Mouse (Mus musculus): ENCODE measurements around the gene Nucb1. TPM values are rescaled to one million over a fixed set of nuclear protein-coding genes. Genes with fewer than 3 reads are reported as not detected.

Nucb1 gene
- polyA plus RNA-seq, 1 experiment from 2014 or later = 101 TPM

- 79% methylated on average over 10 of the region's 10 CpGs for WGBS
Observed at GRCm38 (mm10) chr7:45457204-45458060, 52.8 kb downstream of the Nucb1 start.

GRCm38 (mm10) chr7:45456721-45457203, 53.4 kb downstream of the Nucb1 start:
- Histone ChIP-seq H3K27ac (peak overlapping the region; percentile 32), H3K36me3 (peaks cover 59% of the 10 kb centered on the region), H3K9ac (replicated peaks) (peak overlapping the region; percentile 97), H3K9me3 (no peaks in the 10 kb centered on the region), H3K4me2 (replicated peaks) (peak overlapping the region; percentile 92), H3K27me3 (no peaks in the 10 kb centered on the region), H3K4me1 (replicated peaks) (peaks cover 42% of the 10 kb centered on the region), H3K4me3 (replicated peaks) (peak overlapping the region; percentile 95)
- no peak for ATAC-seq
- 60% methylated on average over 9 of the region's 9 CpGs for WGBS

More at GRCm38 (mm10) chr7:45457204-45458060, 52.8 kb downstream of the Nucb1 start:
- Histone ChIP-seq H3K27ac (peak overlapping the region; percentile 15; the same call in 1 of the 2 replicates), H3K4me2 (replicated peaks) (peak overlapping the region; percentile 92), H3K4me3 (replicated peaks) (peak overlapping the region; percentile 95), H3K4me1 (replicated peaks) (peaks cover 44% of the 10 kb centered on the region), H3K9me3 (no peaks in the 10 kb centered on the region), H3K27me3 (no peaks in the 10 kb centered on the region), H3K36me3 (peaks cover 63% of the 10 kb centered on the region), H3K9ac (replicated peaks) (peak overlapping the region; percentile 97)
- ATAC-seq = no peak

GRCm38 (mm10) chr7:45455932-45456696, 54.1 kb downstream of the Nucb1 start:
- Histone ChIP-seq H3K36me3 (peaks cover 55% of the 10 kb centered on the region), H3K9me3 (no peaks in the 10 kb centered on the region), H3K9ac (replicated peaks) (no peak overlapping the region), H3K4me3 (replicated peaks) (0 out of 2 replicates have a peak overlapping the region, but pooled peaks have one; percentile 95), H3K4me2 (replicated peaks) (peak overlapping the region; percentile 92; the same call in 1 of the 2 replicates), H3K27ac (peak overlapping the region; percentile 32; the same call in 1 of the 2 replicates), H3K4me1 (replicated peaks) (peaks cover 40% of the 10 kb centered on the region), H3K27me3 (no peaks in the 10 kb centered on the region)
- 78% methylated on average over 13 of the region's 13 CpGs for WGBS
- ATAC-seq = no peak

- no peak overlapping the region for H3K9ac ChIP-seq (replicated peaks)
- H3K27me3 ChIP-seq = no peaks in the 10 kb centered on the region
- H3K9me3 ChIP-seq = no peaks in the 10 kb centered on the region
- no peak overlapping the region for H3K4me3 ChIP-seq (replicated peaks)
- peaks cover 58% of the 10 kb centered on the region for H3K36me3 ChIP-seq
- no peak overlapping the region for H3K27ac ChIP-seq
- ATAC-seq = no peak
- H3K4me1 ChIP-seq (replicated peaks) = peaks cover 28% of the 10 kb centered on the region
- WGBS = 92% methylated on average over 15 of the region's 15 CpGs
- no peak overlapping the region for H3K4me2 ChIP-seq (replicated peaks)
Observed at GRCm38 (mm10) chr7:45454971-45455370, 55.2 kb downstream of the Nucb1 start.

- no peaks in the 10 kb centered on the region for H3K27me3 ChIP-seq
- peaks cover 8% of the 10 kb centered on the region for H3K4me1 ChIP-seq (replicated peaks)
- no peak overlapping the region for H3K27ac ChIP-seq
- WGBS = 52% methylated on average over 23 of the region's 23 CpGs
- peak; percentile 85 for ATAC-seq
- H3K4me2 ChIP-seq (replicated peaks) = no peak overlapping the region
- H3K9me3 ChIP-seq = no peaks in the 10 kb centered on the region
- no peak overlapping the region for H3K4me3 ChIP-seq (replicated peaks)
- peaks cover 60% of the 10 kb centered on the region for H3K36me3 ChIP-seq
- H3K9ac ChIP-seq (replicated peaks) = 0 out of 2 replicates have a peak overlapping the region, but pooled peaks have one; percentile 7
Observed at GRCm38 (mm10) chr7:45451344-45451982, 58.7 kb downstream of the Nucb1 start.

- 90% methylated on average over 1 of the region's 1 CpGs for WGBS
- Histone ChIP-seq H3K4me3 (replicated peaks) (no peak overlapping the region), H3K4me1 (replicated peaks) (peaks cover 3% of the 10 kb centered on the region; the same call in 1 of the 2 replicates), H3K27ac (no peak overlapping the region), H3K27me3 (no peaks in the 10 kb centered on the region), H3K9me3 (no peaks in the 10 kb centered on the region), H3K36me3 (peaks cover 55% of the 10 kb centered on the region), H3K4me2 (replicated peaks) (no peak overlapping the region), H3K9ac (replicated peaks) (no peak overlapping the region)
- no peak for ATAC-seq
Observed at GRCm38 (mm10) chr7:45449974-45450373, 60.2 kb downstream of the Nucb1 start.

GRCm38 (mm10) chr7:45447325-45447990, 62.7 kb downstream of the Nucb1 start:
- no peak overlapping the region for H3K4me2 ChIP-seq (replicated peaks)
- no peak overlapping the region for H3K4me3 ChIP-seq (replicated peaks)
- no peaks in the 10 kb centered on the region for H3K27me3 ChIP-seq
- 44% methylated on average over 11 of the region's 11 CpGs for WGBS
- H3K36me3 ChIP-seq = peaks cover 61% of the 10 kb centered on the region
- H3K27ac ChIP-seq = no peak overlapping the region
- no peak overlapping the region for H3K9ac ChIP-seq (replicated peaks)
- H3K9me3 ChIP-seq = no peaks in the 10 kb centered on the region
- no peak for ATAC-seq
- peaks cover 3% of the 10 kb centered on the region; the same call in 1 of the 2 replicates for H3K4me1 ChIP-seq (replicated peaks)

GRCm38 (mm10) chr7:45446589-45446988, 63.6 kb downstream of the Nucb1 start:
- peaks cover 63% of the 10 kb centered on the region for H3K36me3 ChIP-seq
- no peaks in the 10 kb centered on the region for H3K27me3 ChIP-seq
- H3K9ac ChIP-seq (replicated peaks) = no peak overlapping the region
- no peak overlapping the region for H3K4me2 ChIP-seq (replicated peaks)
- no peak overlapping the region for H3K4me3 ChIP-seq (replicated peaks)
- no peaks in the 10 kb centered on the region for H3K9me3 ChIP-seq
- ATAC-seq = no peak
- peaks cover 2% of the 10 kb centered on the region; the same call in 1 of the 2 replicates for H3K4me1 ChIP-seq (replicated peaks)
- H3K27ac ChIP-seq = no peak overlapping the region

GRCm38 (mm10) chr7:45443526-45444420, 66.4 kb downstream of the Nucb1 start:
- 90% methylated on average over 22 of the region's 22 CpGs for WGBS
- Histone ChIP-seq H3K36me3 (peaks cover 59% of the 10 kb centered on the region), H3K27me3 (no peaks in the 10 kb centered on the region), H3K27ac (no peak overlapping the region), H3K4me3 (replicated peaks) (no peak overlapping the region), H3K9ac (replicated peaks) (no peak overlapping the region), H3K9me3 (no peaks in the 10 kb centered on the region), H3K4me2 (replicated peaks) (no peak overlapping the region), H3K4me1 (replicated peaks) (no peaks in the 10 kb centered on the region)
- ATAC-seq = no peak

Data from midbrain, embryonic 13.5 days (tissue).